Mouse (Mus musculus): ENCODE results near the gene Triobp.

Gene Triobp

DNA sequence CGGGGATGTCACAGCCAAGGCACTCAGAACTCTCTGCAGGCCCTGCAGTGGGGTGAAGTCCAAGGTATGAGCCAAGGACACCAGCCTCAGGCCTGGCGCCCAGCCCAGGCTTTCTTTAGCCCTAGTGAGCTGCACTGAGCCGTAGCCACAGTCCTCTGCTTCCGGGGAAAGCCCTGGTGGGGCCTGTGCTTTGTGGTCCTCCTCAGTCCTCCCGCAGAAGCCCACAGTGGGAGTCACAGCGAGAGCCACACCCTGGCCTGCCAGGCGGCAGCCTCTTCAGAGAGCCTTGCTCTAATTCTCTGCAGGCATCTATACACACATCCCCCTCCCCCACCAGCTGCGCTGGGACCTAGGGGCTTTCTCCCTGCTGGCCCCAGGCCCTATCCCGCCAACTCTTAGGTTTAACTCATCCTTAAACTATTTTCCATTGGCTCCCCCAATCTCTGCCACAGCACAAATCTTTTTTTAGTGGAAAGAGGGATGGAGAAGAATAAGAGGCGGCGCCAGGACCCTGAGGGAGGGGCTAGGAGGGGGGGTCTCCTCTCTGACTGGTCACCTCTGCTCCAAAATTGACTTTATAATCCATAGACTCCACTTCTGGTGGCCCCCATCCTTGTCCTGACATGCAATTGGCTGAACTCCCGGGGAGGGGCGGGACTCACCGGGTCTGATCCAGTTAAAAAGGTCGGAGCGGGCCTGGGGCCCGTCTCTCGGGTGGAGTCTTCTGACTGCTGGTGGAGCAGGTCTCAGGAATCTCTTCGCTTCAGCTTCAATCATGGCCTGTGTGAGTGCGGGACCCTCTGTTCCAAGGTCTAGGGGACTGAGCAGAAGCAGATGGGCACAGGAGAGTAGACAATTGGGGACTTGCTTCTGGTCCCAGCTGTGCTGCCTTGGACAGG, 21.3 kb upstream of the Triobp start, which contains the start of gene Lgals1:
Gene Lgals1 (plus strand): TSS at position 705 of the 899 bp plus-strand sequence.
- peak; percentile 82 for DNase-seq (ENCODE audit: low read depth, low spot score)

DNA sequence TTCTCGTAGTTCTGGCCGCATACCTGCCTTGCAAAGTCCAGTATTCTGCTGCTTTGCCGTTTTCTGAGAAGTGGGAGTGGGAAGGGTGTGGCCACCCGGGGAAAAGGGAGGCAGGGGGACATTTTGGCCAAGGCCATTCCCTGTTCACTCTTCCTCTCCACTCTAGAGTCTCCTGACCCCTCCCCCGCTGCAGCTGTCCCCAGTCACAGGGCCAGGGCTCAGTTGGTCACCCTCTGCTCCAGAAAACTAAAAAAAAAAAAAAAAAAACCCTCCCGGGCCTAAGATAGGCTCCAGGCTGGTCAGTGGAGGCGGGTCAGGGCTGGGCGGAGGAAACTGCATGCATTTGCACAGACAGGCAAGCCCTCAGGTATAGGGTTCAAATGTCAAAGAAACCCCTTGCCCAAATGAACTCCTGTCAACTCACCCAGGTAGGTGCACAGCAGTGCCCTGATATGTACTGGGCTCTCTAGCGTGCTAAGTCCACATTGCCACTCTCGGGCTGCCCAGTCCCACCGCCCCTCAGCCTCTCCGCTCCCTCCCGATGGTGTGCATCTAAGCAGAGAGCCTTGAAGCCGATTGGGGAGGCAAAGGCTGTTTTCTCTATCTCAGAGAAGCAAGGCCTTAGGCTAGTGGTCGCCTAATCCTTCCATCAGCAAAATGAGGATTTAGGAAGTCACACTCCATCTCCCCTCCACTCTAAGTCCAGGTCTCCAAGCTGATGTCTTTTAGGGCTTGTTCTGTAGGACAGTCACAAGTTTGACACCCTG, 20.3 kb upstream of the Triobp start:
- no peak for DNase-seq (ENCODE audit: low read depth, low spot score)

DNA sequence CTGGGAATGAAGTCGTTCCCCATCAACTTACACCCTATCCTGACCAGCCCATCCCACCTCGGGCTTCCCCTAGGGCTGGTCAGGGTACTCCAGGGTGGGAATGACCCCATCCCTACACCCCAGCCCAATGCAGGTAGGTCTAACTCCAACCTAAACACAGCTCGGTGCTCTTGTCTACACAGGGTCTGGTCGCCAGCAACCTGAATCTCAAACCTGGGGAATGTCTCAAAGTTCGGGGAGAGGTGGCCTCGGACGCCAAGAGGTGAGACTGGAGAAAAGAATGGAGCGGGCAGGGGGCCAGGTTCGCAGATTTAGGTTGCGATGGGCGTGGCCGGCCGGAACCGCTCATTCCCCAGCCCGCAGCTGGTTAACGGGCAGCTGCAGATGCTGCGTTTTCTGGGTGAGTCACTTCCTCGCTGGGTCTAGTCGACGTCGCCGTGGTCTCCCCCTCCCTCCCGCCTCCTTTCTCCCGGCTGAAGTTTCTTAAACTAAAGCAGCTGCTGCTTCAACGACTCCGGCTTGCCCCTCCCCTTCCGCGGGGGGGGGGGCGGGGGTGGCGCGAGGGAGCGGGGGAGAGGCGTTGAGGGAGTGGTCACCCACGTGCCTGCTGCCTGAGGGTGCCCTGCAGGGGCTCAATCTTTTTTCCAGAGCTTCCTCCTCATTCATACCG, 19.6 kb upstream of the Triobp start:
- peak; percentile 80 for DNase-seq (ENCODE audit: low read depth, low spot score)

DNA sequence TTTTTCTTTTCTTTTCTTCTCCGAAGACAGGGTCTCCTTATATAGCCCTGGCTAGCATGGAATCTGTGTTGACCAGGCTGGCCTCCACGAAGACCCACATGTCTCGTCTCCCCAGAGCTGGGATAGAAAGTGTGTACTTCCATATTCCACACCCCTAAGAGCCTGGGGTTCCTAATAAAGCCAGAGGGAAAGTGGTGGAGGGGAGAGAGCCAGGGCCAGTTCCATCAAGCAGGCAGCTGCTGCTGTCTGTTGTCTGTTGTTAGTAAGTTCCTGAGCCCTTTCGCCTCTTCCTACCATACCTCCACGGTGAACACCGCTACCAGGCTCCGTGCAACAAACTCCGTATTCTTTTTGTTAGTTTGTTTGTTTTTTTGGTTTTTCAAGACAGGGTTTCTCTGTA, 19.0 kb upstream of the Triobp start:
- DNase-seq (ENCODE audit: low read depth, low spot score): no peak

DNA sequence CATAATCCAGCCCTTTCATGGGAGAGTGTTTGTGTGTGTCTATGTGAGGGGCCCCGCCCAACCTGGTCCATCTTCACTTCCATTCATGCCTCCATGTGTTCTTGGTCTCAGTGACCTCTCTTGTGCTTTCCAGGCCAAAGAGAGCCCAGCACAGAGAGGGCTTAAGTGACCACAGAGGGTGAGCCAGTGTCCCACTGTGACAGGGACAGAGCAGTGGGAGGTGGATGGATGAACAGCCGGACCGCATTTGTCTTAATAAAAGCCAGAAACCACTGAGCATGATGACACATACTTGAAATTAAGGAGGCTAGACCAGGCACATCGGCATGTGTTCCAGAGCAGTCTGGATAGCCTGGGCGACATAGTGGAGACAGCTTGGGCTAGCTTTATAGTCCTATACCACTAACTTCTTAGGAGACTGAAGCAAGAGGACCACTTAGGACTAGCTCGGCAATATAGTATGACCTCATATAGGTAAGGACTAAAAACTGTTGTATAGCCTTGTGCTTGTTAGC, 17.3 kb upstream of the Triobp start:
- DNase-seq (ENCODE audit: low read depth, low spot score): no peak

DNA sequence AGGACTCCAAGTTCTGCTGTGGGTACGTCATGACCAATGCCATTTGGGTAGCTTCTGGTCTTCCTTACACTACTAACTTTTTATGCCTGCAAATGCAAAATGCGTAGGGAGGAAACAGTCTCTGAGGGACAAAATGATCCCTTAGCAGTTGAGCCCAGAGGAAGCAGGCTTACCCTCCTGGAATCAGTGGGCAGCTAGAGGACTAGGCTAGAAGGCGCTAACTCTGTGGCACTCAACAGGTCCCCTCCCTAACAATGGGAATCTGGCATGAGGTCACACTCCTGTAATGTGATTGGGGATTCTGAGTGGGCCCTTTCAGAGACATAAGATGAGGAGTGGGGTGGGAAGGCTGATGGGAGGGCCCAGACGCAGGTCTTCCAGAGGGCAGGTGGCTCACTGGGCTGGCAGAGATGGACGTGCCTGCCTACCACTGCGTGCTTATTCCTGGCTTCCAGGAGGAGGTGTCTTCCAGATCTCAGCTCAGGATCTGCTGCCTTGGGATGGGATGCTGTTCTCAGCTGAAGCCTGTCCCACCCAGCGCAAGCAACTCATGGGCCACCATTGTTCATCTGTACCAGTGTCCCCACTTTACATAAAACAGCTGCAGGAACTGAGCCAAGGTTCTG, 16.6 kb upstream of the Triobp start:
- no peak for DNase-seq (ENCODE audit: low read depth, low spot score)

DNA sequence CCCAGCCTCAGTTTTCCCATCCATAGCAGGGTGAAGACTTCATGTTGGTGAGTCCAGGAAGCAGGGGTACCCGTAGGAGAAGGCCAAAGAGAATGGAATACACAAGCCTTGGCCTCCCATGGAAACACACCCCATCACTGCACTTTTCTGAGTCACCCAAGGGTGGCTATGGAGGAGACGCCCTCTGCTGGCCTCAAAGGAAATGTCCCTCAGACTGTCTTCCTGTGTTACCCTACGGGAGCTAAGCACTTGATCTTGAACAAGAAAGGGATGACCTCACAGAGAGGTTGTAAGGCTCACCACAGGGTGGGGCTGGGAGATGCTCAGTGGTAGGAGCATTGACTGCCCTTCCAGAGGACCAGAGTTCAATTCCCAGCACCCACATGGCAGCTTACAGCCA, 15.9 kb upstream of the Triobp start:
- DNase-seq (ENCODE audit: low read depth, low spot score): peak; percentile 85

DNA sequence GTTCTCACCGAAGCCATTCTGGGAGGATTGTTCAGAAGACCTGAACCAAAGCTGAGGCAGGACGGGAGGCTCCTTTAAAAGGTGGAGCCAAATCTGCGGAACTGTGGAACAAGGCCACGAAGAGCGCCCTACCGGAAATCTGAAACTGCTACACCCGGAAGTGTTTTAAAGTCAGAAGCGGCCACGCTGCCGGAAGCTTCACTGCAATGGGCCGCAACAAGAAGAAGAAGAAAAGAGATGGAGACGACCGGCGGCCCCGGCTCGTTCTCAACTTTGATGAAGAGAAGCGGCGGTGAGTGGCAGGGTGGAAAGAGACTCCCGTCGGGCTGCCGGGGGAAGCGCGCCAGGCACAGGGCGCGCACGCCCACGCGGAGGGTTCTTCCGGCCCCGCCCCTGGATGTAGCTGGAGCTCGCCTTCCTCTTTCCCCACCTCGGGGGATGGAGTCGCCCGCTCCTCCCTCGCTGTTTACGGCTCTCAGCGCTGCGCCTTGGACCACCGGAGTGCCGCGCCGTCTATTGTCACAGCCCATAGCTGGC, 12.7 kb upstream of the Triobp start, which contains the start of gene Nol12:
Gene Nol12 (plus strand): TSS at position 150 of the 537 bp plus-strand sequence.
- DNase-seq (ENCODE audit: low read depth, low spot score): peak; percentile 95

DNA sequence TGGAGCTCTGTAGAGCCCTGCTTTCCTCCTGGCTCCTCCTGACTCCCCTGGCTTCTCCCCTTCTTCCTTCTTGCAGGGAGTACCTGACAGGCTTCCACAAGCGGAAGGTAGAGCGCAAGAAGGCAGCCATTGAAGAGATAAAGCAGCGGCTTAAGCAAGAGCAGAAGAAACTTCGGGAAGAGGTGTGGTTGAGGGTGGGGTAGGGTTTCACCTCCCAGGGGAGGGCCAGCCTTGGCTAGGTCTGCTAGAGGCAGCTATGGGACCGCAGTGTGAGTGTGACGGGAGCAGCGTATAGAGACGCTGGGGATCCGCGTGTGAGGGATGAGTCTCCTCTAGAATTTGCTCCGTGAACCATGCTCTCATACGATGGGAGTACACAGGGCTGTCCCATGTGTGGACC, 11.1 kb upstream of the Triobp start:
- DNase-seq (ENCODE audit: low read depth, low spot score): no peak

DNA sequence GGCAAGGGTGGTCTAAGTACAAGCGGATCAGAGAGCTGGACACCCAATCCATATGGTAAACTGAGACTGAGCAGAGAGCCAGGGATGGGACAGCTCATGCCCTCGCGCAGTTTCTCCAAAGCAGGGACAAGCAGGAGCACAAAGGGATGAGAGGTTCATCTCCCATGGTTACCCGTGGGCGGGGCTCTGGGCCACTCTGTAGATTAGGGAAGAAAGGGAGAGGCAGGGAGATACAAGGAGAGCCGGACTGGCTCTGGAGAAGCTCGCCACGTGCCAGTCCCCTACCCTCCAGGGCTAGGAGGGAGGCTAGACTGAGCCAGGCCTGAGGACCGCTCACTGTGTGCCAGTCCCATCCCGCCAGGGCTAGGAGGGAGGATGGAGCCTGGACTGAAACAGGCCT, 10.2 kb upstream of the Triobp start:
- no peak for DNase-seq (ENCODE audit: low read depth, low spot score)

DNA sequence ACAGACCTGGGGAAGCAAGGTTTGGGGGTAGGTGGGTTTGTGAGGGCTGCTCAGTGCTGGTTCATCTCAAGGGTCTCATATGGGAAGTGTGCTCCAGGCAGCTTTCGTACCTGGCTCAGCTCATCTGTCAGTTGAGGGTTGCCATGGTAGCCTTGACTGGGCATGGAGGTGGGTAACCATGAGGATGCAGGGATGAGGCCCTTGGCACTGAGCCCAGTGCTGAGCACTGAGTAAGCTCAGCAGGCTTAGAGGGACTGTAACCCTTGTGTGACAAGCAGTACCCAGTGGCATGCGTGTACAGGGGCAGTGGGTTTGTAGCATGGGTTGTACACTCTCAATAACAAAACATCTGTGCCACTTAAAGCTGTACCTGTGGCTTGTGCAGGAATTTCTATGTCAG, 9.6 kb upstream of the Triobp start:
- no peak for DNase-seq (ENCODE audit: low read depth, low spot score)

DNA sequence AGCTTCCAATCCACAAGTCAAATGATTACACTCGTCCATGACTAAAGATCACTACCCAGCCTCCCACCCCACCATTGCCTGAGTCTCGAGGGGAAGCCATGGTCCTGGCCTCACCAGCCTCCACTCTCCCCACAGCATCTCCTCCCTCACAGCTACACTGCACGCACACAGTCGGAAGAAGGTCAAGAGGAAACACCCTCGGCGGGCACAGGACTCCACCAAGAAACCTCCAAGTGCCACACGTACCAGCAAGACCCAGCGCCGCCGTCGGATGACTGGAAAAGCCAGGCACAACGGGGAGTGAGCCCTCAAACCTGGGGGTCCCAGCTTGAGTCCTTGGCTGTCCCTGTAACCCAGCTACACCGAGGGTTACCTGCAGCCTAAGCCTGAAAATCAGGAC, 7.2 kb upstream of the Triobp start:
- no peak for DNase-seq (ENCODE audit: low read depth, low spot score)

DNA sequence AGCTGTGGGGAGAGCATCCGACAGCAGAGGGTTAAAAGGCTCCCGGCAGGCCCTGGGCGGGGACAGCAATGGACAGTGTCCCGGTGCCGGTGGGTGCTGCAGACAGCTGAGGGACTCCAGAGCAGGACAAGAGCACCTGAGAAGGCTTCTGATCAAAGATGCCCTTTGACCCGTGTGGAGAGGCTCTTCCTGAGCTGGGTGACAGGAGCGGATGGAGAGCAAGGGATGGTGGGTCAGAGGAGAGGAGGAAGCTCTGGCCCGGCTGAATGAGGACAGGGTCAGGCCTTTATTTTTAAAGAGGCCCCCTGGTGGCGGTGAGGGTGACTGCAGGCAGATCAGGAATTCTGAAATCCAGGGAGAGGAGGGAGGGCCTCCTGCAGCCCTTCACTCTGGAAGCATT, 4.9 kb upstream of the Triobp start:
- peak; percentile 65 for DNase-seq (ENCODE audit: low read depth, low spot score)

DNA sequence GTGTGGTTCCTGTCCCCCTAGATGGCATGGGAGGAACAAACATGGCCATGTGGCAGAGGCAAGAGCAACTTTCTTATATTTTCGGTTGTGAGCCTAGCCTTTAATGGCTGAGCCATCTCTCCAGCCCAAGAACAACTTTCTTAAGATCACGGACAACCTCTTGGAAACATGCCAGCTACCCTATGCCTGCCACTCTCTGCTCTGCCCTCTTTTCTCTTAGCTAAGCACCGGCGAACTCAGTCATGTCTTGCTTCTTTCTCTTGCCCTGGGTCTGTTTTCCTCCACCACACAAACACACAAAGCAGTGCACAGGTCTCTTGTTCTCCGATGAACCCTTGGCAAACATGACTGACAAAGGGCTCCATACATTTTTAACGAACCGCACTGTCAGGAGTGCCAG, 1.3 kb upstream of the Triobp start:
- DNase-seq (ENCODE audit: low read depth, low spot score): no peak

DNA sequence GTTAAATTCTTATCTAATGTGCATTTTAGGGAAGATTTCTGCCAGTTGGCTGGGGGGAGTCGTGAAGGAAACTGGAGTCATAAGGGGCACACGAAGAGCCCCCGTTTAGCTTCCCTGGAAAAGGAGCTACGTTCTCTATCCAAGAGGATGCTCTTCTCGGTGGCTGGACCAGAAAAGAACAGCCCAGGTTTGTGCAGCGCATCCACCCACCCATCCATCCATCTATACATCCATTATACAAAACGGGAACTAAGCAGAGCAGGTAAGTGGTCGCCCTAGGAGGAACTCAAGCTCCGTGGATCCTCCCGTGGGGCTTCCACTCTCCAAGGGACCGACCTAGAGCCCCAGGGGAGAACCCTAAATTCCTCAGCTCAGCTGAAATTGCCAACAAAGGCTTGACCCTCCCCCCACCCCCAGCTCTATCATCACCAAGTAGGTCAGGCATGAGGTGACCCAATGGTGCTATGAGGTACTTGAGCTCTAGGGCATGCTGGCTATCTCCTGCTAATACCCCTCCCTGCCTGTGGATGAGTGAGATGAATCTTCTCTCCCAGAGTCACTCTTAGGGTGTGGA, 715 bp downstream of the Triobp start:
- DNase-seq (ENCODE audit: low read depth, low spot score): no peak

DNA sequence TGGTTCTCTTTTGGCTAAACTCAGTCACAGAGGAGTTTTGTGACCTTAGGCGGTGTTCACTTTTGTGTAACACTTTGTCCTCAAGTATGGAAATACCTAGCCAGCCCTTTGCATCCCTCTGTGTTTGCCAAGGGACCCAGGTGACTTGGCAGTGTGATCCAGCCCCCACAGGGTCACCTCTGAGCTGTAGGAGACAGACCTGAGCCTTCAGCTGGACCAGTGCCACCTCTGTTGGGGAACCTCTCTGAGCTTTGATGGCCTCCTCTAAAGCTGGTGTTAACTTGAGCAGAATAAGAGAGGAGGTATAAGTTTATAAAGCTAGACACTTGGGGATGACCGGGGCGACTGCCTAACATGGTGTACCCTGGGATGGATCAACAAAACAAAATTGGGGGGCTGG, 1.4 kb downstream of the Triobp start:
- DNase-seq (ENCODE audit: low read depth, low spot score): no peak

DNA sequence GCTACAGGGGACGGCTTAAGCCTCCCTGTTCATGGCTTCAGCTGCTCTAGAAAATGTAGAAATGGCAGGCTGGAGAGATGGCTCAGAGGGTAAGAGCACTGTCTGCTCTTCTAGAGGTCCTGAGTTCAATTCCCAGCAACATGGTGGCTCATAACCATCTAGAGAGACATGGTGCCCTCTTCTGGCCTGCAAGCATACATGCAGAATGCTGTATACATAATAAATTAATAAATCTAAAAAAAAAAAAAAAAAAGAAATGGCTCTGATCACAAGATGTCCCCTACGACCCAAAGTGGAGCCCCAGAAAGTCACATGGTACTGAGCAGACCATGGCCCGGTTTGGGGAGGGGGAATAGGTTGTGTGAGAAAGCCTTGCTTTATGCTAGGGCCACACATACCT, 8.1 kb downstream of the Triobp start:
- no peak for DNase-seq (ENCODE audit: low read depth, low spot score)

DNA sequence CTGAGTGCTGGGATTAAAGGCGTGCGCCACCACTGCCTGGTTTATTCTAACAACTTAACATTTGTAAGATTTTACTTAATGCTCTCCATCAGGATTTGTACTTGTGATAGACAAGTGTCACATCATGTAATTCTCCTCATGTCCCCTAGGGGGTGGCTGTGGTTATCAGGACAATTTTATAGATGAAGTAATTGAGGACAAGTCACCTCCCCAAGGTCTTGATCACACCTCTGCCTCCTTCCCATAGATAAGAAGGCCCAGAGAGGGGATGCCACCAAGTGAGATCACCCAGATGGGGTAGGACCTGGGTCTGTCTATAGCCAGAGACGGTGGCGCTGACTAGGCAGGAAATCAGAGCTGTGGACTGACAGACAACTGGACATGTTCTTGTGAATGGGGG, 8.8 kb downstream of the Triobp start:
- DNase-seq (ENCODE audit: low read depth, low spot score): peak; percentile 62

DNA sequence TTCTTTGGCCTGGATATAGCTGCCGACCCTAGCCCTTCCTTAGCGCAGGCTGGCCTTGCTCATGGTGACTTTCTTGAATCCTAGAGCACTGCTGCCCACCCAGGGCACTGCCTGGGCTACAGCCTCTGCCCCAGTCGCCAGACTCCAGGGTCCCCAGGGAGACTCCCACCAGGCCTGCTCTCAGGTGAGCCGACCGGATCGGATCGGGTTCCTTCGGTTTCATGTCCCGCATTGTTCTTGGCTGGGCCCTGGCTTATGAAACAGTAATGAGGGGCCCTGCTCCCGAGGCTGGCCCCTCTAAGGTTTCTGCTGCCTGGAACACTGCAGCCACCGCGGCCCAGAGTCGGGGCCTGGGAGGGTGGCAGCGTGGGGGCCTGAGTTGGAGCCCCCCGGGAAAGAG, 9.5 kb downstream of the Triobp start:
- no peak for DNase-seq (ENCODE audit: low read depth, low spot score)

DNA sequence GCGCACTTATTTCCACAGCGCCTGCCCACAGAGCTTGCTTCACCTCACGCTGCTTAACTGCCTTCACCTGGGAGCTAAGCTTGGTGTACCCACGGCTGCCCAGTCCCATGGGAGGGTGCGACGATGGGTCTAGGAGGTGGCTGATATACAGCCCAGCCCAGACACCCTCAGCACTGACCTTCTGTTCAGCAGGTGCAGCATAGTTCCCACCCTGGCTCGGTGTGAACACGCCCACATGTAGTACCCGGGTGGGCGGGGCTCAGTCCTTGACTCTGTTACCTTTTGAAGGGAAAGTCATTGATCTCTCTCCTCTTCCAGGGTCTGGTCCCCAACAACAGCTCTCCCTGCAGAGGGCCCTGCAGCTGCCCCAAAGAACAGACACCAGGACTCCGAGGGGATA, 12.0 kb downstream of the Triobp start:
- DNase-seq (ENCODE audit: low read depth, low spot score): peak; percentile 25

DNA sequence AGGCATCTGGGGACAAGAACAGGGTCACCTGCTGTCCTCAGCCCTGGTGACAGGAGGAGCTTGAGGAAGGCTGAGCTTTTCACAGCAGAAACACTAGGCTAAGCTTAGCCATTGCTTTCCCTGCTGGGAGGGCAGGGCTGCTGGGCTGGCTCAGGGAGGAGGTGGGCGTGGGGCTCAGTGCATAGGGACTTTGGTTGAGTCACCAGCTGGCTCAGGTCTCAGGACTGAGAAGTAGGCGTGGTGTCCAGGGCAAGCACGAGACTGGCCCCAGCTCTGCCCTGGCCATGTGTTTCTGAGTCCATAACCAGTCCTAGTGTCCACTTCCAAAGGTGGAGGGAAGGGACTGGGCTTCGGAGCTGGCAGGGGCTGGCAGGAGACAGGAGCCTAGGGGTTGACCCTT, 12.6 kb downstream of the Triobp start:
- DNase-seq (ENCODE audit: low read depth, low spot score): no peak
